Mouse (Mus musculus): Measurements from ENCODE around the gene Mvd.

The Mvd gene

DNA sequence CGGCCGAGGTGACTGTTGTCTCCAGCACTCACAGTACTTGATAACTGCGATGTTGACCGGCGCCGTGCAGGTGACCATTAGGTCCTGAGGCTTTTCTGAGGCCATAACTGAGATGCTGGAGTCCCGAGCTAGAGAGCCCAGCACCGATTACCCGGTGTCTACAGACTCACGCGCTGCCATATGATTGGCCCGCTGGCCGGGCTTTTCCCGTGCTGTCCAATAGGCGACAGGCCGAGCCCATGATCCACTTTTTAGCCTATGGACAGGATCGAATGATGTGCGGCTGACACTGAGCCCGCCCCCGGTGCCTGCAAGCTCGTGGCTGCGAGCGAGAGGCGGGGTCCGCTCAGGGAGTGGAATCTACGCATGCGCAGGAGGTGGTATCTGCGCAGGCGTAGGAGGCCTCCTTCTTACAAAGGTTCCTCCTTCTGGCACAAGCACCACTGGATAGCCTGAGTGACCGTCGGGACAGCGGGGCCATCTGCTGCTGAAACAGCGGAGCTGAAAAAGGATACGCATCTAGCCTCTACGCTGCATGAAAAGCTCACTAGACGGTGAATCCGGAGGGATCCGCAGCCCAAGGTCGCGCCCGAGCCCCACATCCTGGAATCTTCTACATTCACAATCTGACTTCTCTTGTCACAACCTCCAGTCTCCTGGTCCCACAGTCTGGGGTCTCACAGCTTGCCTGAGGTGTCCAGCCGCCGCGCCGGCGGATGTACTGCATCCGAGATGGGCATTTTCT, at the start of gene Mvd:
Gene Mvd (minus strand): TSS at position 161 of the 745 bp plus-strand sequence.
- DNase-seq: peak; percentile 99 to 100

DNA sequence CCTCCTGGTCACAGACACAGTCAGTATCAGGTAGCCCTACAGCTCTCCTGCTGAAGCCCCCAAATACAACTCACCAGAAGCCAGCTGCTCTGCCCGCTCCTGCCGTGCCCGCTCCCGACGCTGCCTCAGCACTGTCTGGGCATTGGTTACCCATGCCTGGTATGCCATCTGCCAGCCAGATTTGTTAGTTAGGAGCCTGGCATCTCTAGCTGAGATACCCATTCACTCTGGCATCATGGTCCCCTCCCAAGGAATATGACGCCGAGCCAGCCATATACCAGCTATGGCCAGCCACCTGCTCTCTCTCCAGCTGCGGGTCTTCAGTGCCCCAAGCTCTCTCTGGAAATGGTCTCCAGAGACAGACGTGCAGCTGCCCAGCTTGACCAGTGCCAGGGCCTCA, 45.2 kb upstream of the Mvd start:
- DNase-seq: no peak

DNA sequence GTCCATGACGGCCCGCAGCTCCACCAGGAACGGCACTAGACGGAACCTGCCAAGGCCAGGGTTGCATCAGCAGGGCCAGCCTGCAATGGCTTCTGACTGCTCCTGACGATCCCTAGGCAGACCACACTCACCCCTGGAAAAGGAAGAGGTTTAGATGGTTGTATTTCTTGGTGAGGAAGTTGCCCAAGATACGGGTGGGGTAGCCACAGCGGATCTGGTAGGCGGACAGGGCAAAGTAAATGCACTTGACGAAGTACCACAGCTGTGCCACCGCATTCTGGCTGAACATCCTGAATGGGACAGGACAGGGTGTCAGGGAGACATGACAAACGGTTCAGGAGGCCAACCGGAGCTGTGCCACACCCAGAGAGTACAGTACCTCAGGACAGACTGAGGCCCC, 41.6 kb upstream of the Mvd start:
- no peak for DNase-seq

DNA sequence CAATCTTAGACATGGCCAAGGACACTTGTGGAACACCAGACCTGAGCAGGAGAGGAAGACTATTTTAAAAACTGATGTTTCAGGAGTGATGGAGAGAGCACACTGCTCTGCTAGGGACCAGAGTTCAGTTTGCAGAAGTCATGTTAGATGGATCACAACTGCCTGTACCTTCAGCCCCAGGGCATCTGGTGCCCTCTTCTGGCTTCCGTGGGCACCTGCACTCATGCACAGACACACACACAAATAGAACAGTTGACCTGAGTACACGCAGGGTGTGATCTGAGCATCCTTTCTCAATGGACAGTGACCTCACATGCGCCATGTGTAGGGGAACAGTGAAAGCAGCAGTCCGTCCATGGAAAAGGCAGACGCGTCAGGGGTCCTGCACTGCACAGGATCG, 40.7 kb upstream of the Mvd start:
- DNase-seq: no peak

- DNase-seq: no peak
Observed at GRCm38 (mm10) chr8:122482448-122482847, 39.2 kb upstream of the Mvd start.

- DNase-seq: peak; percentile 88 to 95
Observed at GRCm38 (mm10) chr8:122475580-122476320, 32.5 kb upstream of the Mvd start, which contains the start of the genes Rnf166 and Ctu2. TSS of gene Rnf166 (minus strand) at chr8:122476064. TSS of gene Ctu2 (plus strand) at chr8:122476143.

DNA sequence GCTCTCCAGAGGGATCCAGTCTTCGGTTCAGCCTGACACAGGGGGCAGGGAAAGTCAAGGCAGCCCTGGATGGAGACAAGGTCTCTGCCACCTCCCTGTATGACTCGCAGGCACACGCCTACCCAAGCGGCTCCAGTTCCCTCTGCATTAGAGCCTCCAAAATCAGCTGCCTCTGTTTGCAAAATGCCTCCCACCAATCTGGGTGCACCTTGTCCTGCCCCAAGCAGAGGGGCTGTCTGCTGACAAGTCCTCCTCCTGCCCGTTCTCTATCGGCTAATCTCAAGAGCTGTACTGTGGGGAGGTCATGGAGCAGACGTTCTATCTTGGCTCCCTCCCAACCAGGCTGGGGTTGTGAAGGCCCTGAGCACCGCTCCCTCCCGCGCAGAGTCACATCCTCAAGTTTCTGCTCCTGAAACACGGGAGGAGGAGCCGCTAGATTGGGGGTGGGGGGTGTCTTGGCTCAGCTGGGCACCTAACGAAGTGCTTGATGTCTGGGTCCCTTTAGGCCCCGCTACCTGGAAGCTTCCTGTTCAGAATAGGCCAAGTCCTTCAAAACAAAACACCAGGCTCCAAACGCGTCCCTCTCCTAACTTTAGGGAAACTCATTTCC, 31.8 kb upstream of the Mvd start:
- DNase-seq: peak; percentile 44 to 72

- no peak for DNase-seq
Observed at GRCm38 (mm10) chr8:122473911-122474421, 30.7 kb upstream of the Mvd start.

DNA sequence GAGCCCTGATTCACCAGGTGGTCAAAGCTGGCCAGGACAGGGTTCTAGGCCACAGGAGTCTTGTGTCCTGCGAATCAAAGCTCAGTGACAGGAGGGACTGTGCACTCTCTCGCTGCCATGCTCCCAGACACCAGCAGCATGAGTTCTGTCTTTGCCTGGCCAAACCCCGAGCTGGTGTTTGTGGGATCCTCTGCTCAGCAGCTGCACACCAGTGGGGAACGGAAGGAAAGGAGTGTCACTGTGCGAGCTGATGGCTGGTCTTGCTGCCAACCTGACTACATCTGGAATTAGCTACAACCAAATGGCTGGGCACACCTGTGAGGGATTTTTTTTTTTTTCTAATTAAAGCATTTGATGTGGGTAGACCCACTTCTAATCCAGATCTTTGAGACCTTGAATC, 27.5 kb upstream of the Mvd start:
- no peak for DNase-seq

- no peak for DNase-seq
Observed at GRCm38 (mm10) chr8:122469965-122470364, 26.7 kb upstream of the Mvd start.

DNA sequence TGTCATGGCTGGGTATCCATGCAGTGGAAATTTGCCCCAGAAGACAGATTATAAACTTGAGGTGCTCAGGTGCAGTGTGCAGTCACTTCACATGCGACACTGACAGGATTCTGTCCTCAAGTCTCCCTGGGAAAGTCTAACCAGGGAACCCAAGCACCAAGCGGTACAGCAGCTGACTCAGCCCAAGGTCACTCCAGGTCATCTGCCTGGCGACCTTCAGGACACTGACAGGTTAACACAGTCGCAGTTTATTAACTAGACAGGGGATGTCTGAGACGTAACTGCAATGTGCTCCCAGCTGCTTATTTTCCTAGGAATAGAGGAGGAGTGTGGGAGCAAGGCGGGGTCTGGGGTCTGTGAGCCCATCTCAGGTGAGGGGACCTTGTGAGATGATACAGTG, 26.2 kb upstream of the Mvd start:
- DNase-seq: peak; percentile 28 to 35

GRCm38 (mm10) chr8:122467816-122468215, 24.6 kb upstream of the Mvd start:
- no peak for DNase-seq

GRCm38 (mm10) chr8:122464985-122465384, 21.8 kb upstream of the Mvd start:
- no peak for DNase-seq

DNA sequence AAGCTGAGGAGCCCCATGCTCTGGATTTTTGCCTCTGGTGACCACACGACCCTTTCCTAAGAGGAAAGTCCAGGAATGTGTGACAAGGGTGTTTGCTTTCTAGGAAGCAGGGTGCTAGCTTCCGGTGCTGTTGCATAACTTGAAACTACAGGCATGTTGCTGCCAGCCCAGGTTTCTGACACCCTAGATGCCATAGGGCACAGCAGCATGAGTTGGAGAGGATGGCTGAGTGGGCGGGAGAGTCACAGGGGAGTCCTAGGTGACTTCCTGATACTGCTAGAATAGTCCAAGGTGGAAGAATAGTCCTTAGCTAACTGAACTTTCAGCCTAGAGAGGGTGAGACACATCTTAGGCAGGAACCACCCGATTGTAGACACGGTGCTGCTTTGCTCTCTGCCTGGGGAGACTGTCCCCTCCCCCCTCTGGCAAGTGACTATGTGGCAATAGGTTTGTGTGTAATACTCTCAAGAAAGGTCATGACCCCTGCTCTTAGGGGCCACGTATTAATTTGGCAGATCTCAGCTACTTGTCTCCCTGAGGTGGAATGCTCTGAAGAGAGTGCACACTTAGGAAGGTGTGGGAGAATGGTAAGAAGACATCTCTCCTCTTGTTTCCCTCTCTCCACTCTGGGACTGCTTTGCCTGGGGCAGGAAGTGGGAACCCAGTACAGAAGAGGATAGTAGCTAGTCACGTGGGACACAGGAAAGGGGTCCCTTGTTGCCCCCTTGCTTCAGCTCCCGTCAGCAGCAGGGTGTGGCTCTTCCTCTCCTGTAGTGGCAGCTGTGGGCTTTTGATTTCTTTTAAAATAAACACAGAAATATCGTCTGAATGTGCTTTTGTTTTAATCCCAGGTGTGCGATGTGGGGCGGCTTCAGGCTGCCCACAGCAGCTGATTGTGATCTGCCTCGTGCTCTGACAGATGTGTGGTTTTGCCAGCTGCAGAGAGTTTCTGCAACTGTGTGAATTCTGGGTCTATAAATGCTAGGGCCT, 20.7 kb upstream of the Mvd start:
- DNase-seq: peak; percentile 27 to 31

DNA sequence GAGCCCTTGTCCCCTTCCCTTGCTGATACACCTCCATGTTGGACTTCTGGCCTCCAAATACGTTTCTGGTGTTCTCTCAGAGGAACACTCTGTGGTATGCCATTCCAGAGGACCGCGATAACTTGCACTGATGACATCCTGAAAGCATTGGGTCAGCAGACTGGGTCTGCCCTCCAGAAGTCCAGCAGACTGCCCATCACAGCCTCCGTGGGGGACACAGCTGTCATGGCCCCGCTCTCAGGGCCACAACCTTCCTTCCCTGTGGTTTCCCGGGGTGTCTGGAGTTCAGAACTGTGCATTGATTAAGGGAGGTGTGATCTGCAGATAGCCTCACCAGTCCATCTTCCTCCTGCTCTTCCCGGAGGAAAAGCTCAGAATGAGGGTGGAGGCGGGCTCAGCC, 19.3 kb upstream of the Mvd start:
- DNase-seq: no peak

- no peak for DNase-seq
Observed at GRCm38 (mm10) chr8:122461473-122462148, 18.4 kb upstream of the Mvd start.

GRCm38 (mm10) chr8:122460524-122461472, 17.6 kb upstream of the Mvd start, which contains the start of gene Snai3:
TSS of gene Snai3 (minus strand) at chr8:122460733.
- DNase-seq: peak; percentile 84 to 88

- no peak for DNase-seq
Observed at GRCm38 (mm10) chr8:122459990-122460389, 16.8 kb upstream of the Mvd start.

DNA sequence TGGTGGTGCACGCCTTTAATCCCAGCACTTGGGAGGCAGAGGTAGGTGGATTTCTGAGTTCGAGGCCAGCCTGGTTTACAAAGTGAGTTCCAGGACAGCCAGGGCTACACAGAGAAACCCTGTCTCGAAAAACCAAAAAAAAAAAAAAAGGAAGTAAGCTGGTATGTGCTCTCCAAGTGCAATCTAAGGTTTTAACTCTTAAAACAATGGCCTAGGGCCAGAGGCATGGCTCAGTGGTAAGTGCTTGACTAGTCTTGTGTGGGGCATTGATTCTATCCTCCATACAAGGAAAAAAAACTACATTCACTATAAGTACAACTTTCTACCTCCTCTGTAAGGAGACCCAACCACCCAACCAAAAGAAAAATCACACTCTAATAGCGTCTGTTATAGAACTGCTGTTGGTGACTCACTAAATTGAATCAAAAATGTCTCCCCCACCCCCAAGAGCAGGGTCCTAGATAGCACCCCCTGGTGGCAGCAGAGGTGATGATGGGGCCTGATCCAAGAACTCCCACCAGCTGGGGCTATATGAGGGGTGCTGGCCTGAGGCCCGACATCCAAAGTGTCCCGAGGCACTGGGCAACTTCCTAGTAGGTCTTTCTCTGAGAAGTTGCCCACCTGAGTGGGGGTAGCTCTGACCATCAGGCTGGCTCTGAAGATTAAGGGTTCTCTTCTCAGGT, 16.1 kb upstream of the Mvd start:
- peak in 1 of 2 experiments; percentile 43 for DNase-seq

DNA sequence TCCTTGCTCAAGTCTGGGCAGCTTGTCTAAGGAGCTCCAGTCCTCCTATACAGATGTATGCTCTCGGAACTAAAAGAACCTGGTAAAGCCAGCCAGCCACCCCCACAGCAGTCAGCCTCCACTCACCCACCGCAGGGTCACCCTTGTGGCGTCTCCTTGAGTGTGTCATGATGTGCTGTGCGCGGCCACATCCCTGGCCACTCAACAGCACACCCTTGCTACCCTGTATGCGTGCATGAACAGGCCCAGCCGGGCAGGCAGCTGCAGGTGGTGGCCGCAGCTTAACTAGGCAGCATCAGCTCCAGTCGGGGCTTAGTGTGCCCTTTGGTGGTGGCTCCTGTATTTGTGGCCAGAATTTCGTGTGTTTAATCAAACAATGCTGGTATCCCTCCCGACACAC, 13.9 kb upstream of the Mvd start:
- DNase-seq: no peak

Data from kidney, postnatal 36 days (tissue).